Mouse (Mus musculus): Measurements from ENCODE around the gene Ppp4r3a. TPM values are rescaled to one million over a fixed set of nuclear protein-coding genes. Genes with fewer than 3 reads are reported as not detected.

Ppp4r3a gene
- total RNA-seq, 2 experiments from 2014 or later, result 108 to 176 TPM

- no peak for ATAC-seq (replicated peaks; ENCODE audit: low FRiP score, low TSS enrichment, poor library complexity, severe bottlenecking)
Observed at GRCm38 (mm10) chr12:101039956-101040355, 43.5 kb downstream of the Ppp4r3a start.

DNA sequence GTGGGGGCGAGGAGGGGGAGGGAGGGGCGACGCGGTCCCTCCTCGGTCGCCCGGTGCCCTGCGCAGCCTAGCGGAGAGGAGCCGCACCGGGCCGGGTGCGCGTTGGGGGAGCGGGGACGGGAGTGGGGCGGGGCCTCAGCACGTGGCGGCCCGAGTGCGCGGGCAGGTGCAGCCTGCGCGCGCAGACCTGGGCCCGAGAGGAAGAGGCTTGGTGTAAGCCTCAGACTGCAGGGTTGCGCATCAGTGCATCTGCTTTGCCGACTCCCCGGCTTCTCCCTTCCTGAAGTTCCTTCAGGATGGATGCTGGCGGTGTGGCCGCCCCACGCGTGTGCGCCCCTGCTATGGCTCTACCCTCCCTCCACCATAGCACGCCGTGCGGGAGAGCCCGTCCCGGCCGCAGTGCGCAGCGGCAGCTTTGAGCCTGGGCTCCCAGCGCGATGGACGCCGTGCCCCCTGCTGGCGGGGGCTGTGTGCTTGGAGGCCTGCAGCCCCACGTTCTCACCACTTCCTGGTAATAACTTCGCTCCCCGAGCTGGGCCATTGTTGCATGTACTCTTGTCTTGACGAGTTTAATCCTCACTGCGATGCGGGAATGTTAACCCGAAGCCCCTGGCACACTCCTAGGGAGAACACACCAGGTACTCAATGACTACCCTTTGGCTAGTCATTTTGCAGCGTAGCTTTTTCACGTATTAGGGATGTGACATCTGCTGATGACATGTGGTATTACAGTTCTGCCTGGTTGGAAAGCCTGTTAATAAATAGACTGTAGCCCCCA lies 54.4 kb downstream of the Ppp4r3a start, which contains the start of gene Ccdc88c:
TSS of gene Ccdc88c (minus strand) at position 103 of the 778 bp plus-strand sequence.
- peak; percentile 68 for ATAC-seq (replicated peaks; ENCODE audit: low FRiP score, low TSS enrichment, poor library complexity, severe bottlenecking)

DNA sequence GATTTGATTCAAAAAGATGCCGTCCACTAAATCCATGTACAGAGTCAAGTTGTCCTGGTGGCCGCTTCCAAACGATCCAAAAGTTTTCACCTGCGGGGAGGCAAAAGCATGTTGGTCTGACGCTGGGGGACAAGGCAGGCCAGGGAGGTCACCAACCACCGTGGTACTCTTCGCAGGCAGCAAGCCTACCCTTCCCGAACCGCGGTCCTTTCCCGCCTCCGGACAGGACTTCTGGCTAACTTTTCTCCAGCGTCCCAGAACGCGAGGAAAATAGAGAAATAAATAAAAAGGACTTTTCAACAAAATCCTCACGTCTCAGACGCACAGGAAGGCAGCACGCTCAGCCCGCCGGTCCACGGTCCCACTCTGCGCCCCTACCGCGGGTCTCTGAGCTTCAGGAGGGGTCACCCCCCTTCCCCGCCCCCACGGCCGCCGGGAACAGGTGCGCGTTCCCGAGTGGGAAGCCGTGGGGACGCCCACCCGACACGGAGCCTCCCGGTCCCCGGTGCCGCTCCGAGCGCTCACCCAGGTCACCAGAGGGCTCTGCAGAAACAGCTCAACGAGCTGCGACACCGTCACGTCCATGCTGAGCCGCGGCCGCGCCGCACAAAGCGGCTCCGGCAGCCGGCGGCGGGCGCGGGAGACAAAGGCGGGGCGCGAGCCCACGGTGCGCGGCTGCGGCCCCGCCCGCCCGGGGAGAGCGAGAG lies 55.1 kb downstream of the Ppp4r3a start:
- ATAC-seq (replicated peaks; ENCODE audit: low FRiP score, low TSS enrichment, poor library complexity, severe bottlenecking), result peak; percentile 1; the same call in 1 of the 2 replicates

DNA sequence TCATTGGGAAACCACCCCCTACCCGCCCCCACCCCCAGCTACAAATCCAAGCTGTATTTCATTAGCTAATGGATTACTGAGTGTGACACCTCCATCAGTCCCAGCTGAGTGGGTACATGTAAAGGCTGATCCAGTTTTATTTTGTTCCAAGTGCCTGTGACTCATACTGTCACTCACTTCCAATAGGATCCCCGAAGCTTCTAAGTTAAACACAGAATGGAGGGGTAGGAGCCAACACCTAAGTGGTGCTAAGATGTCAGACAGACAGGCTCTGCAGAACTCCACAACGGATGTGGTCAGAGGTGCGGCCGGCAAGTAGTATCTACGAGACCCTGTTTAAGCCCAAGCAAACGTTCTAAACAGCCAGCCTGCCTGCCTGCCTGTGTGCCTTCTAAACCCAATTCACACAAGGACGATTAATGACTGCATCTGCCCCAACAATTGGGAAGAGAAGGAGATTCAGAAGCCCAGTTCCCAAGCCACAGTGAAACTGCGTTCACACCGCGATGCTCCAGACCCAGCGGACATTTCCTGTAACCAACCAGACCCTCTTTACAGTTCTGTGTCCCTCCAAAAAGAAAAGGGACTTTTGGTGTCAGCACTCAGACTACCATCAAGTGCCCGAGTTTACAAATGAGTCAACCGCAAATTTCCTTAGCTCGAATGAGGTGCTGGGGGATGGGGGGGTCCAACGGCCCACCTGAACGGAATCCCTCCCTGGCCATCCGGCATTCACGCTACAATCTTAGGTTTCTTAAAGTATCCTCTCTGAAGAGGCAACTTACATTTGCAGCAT lies 55.9 kb downstream of the Ppp4r3a start:
- no peak for ATAC-seq (replicated peaks; ENCODE audit: low FRiP score, low TSS enrichment, poor library complexity, severe bottlenecking)

DNA sequence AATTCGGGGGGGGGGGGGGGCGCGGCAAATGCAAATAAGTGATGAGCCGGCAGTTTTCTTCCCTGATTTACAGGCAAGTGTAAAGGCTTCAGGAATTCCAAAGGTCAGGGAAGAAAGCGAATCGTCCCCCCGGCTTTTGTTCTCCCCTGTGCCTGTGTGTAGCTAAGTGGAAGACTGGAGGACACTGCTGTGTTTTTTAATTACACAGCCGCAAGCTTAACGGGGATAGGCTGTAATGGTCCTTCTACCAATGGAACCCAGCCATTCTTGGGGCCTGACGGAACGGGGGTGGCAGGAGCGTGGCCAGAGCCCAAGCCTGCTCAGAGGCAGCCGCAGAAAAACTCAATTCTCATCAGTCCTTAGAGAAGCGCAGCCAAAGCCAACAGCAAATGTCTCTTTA lies 56.6 kb downstream of the Ppp4r3a start:
- ATAC-seq (replicated peaks; ENCODE audit: low FRiP score, low TSS enrichment, poor library complexity, severe bottlenecking), result no peak

DNA sequence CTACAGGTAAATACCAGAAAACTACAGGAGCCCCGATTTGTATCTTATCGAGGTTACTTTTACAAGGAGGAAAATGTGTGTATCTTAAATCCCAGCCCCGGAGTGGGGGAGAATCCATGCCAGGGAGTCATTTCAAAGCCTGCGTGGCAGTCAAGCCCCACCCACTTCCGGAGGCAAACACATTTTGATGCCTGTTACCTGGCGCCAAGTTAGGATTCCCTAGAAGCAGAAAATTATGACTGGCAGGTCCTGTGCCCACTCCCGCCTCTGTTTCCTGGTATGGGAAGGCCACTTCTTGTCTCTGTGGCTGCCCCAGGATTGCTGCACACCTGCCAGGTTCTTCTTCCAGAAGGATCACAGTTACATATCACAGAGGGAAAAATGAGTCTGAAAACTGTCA lies 57.0 kb downstream of the Ppp4r3a start:
- ATAC-seq (replicated peaks; ENCODE audit: low FRiP score, low TSS enrichment, poor library complexity, severe bottlenecking), result no peak

DNA sequence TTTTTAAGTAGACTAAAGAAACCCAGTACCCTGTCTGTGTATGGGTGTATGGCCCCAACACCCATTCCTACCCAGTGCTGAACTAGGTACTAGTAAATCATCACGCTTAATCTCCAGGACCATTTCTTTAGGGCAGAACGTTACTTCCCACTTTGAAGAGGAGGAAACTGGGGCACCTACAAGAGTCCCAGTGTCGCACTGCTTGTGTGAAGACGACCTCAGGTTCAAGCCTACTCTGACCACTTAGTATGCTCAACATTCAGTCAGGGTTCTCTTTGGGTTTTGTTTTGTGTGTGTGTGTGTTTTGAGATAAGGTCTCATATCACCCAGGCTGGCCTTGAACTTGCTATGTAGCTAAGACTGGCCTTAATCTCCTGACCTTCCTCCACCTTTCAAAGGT lies 57.5 kb downstream of the Ppp4r3a start:
- ATAC-seq (replicated peaks; ENCODE audit: low FRiP score, low TSS enrichment, poor library complexity, severe bottlenecking), result 0 out of 2 replicates have a peak, but pooled peaks have one; percentile 1

- peak; percentile 76 for ATAC-seq (replicated peaks; ENCODE audit: low FRiP score, low TSS enrichment, poor library complexity, severe bottlenecking)
Observed at GRCm38 (mm10) chr12:101025379-101025778, 58.1 kb downstream of the Ppp4r3a start.

- ATAC-seq (replicated peaks; ENCODE audit: low FRiP score, low TSS enrichment, poor library complexity, severe bottlenecking), result peak; percentile 10; the same call in 1 of the 2 replicates
Observed at GRCm38 (mm10) chr12:101024824-101025223, 58.7 kb downstream of the Ppp4r3a start.

DNA sequence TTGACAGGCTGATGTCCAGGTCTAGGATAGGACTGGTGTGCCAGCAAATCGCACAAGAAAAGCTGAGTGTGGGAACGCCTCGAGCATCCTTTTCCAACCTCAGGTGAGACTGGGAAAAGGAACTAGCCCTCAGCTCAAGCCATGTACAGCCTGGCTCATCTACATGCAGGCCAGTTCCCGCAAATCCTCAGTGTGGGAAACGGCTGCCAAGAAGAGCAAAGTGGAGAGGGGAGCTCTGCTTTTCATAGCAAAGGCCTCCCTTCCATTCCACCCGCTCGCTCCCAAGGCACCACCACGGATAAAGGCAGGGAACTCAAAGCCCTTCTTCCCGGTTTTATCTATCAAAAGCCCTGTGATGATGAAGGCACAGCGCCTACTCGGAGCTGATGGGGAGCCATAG lies 60.4 kb downstream of the Ppp4r3a start:
- ATAC-seq (replicated peaks; ENCODE audit: low FRiP score, low TSS enrichment, poor library complexity, severe bottlenecking), result no peak

- ATAC-seq (replicated peaks; ENCODE audit: low FRiP score, low TSS enrichment, poor library complexity, severe bottlenecking), result no peak
Observed at GRCm38 (mm10) chr12:101022353-101022752, 61.1 kb downstream of the Ppp4r3a start.

DNA sequence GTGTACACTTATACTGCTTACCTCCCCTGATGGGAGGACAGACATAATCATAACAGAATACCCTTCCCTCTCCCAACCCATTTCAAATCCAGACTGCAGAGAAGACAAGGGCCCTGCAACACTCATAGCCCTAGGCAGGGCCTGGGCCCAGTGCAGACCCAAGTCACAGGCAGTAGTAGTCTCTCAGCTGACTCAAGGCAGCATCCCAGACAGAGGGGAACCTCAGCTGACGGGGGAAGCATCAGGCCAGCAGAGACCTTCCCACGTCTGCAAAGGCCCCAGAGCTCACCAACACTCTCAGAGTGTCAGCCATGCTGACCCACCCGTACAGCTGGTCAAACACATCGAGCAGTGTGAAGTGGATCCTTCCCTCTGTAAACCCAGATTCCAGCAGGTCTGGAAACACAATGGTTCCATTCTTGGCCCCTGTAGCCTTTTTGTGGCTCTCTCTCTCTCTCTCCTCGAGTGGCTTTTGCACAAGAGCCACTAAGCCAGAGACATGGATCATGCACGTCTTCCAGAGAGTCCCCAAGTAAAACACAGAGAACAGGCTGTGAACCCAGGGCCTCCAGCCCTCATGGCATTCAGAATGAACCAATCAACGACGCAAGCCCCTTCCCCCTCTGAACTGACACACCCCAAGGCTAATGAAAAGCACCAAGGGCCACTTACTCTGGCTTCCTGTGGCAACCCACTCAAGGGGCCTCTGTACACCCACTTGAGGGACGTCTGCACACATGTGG lies 61.8 kb downstream of the Ppp4r3a start:
- ATAC-seq (replicated peaks; ENCODE audit: low FRiP score, low TSS enrichment, poor library complexity, severe bottlenecking), result no peak

DNA sequence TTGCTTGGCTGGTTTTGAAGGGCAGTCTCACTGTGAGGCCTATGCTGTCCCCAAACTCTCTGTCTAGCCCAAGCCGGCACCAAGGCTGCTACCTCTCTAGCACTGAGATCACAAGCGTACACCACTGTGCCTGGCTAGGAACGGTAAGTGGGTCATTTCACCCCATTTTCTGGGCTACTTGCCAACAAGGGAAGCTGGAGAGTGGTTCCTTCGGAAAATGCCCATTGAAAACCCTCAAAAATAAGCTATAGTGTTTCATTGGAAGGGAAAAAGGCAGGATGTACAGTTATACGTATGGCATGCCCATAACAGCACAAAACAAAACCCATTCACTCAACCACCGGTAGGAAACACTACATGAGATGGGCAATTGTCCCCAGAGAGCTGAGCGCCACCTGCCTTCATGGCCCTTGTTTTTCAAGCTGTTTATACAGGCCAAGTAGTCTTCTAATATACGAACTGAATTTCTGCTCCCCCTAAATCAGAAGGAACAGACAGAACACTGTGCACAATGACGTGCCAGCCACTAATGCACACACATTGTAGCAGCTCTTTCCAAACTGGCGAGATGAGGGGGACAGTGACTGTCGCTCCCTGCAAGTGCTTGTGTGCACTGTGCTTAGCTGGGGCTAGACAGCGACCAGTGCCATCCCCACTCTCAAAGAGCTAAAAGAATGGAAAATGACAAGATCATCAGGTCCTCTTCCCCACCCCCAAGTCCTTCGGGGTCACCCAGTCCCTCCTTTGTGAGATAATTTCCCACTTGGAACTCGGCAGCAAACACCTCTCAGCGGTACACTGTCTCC lies 63.1 kb downstream of the Ppp4r3a start:
- ATAC-seq (replicated peaks; ENCODE audit: low FRiP score, low TSS enrichment, poor library complexity, severe bottlenecking), result no peak

DNA sequence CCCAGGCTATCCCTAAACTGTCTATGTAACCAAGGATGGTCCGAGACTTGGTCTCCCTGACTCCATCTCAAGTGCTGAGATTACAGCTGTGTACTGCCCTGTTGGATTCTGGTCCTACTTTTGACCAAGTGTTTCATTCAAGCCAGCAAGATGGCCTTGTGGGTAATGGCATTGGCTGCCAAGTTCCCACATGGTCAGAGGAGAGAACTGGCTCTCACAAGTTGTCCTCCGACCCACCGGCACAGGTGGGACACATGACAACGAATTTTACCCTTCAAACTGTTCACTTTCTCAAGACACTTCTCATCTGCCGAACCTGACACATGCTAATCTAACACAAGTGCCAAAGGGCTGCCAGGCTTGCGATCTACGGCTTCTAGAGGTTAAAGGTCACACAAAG lies 64.1 kb downstream of the Ppp4r3a start:
- no peak for ATAC-seq (replicated peaks; ENCODE audit: low FRiP score, low TSS enrichment, poor library complexity, severe bottlenecking)

- ATAC-seq (replicated peaks; ENCODE audit: low FRiP score, low TSS enrichment, poor library complexity, severe bottlenecking), result no peak
Observed at GRCm38 (mm10) chr12:101019031-101019430, 64.5 kb downstream of the Ppp4r3a start.

DNA sequence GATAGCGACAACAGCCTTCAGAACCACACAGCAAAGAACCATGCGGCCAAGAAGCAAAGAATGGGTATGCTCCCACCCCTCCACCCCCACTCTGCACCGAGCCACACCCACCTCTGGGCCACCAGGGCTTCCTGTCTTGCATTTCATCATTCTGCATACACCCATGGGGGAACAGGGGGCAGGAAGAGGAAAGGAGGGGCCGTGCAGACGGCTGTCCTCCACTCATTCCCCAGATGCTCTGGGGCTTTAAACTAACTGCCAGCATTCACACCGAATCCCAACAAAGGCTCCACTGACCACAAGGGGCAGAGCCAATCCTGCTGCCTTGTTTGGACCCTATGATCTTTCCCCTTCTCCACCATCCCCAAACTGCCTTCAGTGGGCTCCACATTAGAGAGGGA lies 65.5 kb downstream of the Ppp4r3a start:
- peak; percentile 35 for ATAC-seq (replicated peaks; ENCODE audit: low FRiP score, low TSS enrichment, poor library complexity, severe bottlenecking)

DNA sequence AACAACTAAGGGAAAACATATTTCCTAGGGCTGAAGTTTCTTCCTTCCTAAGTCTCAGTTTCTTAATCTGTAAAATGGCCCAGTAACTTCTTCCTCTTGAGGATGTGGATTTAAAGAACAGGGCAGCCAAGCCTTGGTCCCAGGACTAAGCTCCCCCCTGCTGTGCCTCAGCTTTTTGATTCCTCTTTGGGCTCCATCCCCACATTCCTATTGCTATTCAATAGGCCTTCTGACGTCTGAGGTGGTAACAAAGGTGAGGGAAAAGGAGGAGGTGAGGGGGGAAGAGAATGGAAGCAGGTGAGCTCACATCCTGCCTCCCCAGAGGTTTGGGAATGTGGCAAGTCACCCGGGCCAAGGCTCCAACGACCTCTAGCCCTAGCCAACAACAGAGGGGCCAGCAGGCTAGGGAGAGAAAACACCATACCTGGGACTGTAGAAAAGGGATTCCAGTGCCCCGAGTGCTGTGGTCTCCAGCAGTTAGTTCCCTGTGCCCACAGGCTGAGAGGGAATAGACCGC lies 67.0 kb downstream of the Ppp4r3a start:
- ATAC-seq (replicated peaks; ENCODE audit: low FRiP score, low TSS enrichment, poor library complexity, severe bottlenecking), result no peak

- peak; percentile 11; the same call in 1 of the 2 replicates for ATAC-seq (replicated peaks; ENCODE audit: low FRiP score, low TSS enrichment, poor library complexity, severe bottlenecking)
Observed at GRCm38 (mm10) chr12:101015926-101016325, 67.6 kb downstream of the Ppp4r3a start.
